Mouse (Mus musculus): Measurements from ENCODE around the gene Fnip2. TPM values are rescaled to one million over a fixed set of nuclear protein-coding genes. Genes with fewer than 3 reads are reported as not detected.

Gene Fnip2
- polyA plus RNA-seq, 1 experiment from 2014 or later = 3.9 TPM

DNA sequence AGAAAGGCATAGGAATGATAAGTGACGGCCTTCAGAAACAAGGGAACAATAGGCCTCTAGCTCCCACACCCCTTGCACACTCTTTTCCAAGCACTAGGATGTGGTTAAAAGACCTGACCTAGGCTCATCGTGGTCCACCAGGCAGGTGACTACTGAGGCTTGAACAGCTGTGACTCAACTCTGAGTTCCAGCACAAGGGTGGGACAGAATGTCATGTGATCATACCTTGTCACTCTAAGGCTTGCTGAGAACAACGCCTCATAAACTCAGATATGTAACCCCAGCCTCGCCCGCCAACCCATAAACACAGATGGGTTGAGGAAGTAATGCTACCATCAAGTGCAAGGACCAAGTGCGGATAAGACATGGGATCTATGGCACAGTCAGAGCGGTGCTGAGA, 79.6 kb downstream of the Fnip2 start:
- 92% methylated on average over 7 of the region's 7 CpGs for WGBS
- H3K9ac ChIP-seq = no peak overlapping the region
- H3K9me3 ChIP-seq = peaks cover 8% of the 10 kb centered on the region; the same call in 1 of the 2 replicates
- no peaks in the 10 kb centered on the region for H3K27me3 ChIP-seq
- no peak overlapping the region for H3K4me3 ChIP-seq
- no peak overlapping the region for H3K4me2 ChIP-seq (replicated peaks)
- ATAC-seq (ENCODE audit: low FRiP score, low read depth) = no peak
- no peak overlapping the region for H3K27ac ChIP-seq
- H3K36me3 ChIP-seq = peaks cover 72% of the 10 kb centered on the region
- H3K4me1 ChIP-seq = no peaks in the 10 kb centered on the region

DNA sequence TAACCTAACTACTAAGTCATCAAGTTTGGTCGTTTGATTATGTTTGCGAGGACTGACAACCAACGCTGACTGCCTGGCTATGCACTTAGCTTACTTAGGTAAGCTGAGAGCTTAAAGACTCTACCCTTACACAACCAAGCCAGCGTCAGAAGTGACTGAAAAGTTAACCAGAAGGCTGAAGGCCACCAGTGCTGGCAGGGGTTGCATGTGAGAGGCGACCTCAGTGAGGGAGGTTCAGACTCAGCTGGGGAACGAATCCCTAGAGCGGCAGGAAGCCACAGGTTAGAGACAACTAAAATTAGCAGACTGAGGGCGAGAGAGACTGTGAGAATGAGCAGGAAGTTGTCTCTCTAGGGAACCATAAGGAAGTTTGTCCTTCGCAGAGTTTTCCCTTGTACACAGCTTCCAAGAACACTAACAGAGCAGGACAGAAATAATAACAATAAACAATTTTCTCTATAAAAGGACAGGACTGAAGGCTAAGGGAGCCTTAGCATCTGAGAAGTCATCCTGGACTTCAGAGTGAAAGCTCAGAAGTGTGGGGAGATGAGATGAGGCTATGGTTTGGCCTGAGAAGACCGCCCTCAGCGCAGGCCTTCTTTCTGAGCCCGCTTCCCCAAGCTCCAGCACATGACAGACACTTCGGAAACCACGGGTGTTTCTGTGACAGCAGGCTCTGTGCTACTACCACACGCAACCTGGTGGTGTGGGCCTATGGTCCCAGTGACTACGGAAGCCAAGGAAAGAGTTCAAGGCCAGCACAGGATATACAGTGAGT, 83.1 kb downstream of the Fnip2 start:
- no peak for ATAC-seq (ENCODE audit: low FRiP score, low read depth)
- Histone ChIP-seq H3K4me1 (no peaks in the 10 kb centered on the region), H3K4me2 (replicated peaks) (no peak overlapping the region), H3K27ac (no peak overlapping the region; the same call in 1 of the 2 replicates), H3K9ac (no peak overlapping the region), H3K27me3 (no peaks in the 10 kb centered on the region), H3K4me3 (no peak overlapping the region), H3K9me3 (peaks cover 8% of the 10 kb centered on the region; the same call in 1 of the 2 replicates), H3K36me3 (peaks cover 73% of the 10 kb centered on the region)
- 76% methylated on average over 16 of the region's 16 CpGs for WGBS

DNA sequence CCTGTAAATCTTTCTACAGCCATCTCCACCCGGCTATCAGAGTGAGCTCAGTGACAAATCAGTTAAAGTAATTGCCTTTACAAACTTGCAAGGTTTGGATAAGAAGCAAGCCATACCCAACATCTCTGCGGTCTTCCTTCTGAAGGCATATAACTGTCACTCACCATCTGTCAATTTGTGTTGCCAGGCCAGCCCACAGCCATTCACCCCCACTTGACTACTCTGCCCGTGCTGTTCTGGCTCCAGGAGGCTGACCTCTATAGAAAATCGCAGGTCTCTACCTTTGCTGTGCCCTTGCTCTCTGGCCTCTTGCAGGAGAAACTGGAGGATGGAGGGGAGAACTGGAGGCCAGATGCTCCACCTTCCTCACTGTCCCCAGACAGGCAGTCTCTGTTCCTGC, 88.7 kb downstream of the Fnip2 start:
- peaks cover 57% of the 10 kb centered on the region for H3K36me3 ChIP-seq
- 69% methylated on average over 4 of the region's 4 CpGs for WGBS

GRCm38 (mm10) chr3:79478400-79478799, 89.2 kb downstream of the Fnip2 start:
- no peaks in the 10 kb centered on the region for H3K27me3 ChIP-seq
- H3K9ac ChIP-seq = no peak overlapping the region
- H3K9me3 ChIP-seq = peaks cover 4% of the 10 kb centered on the region; the same call in 1 of the 2 replicates
- H3K4me1 ChIP-seq = no peaks in the 10 kb centered on the region
- no peak overlapping the region for H3K27ac ChIP-seq
- H3K36me3 ChIP-seq = peaks cover 53% of the 10 kb centered on the region
- no peak overlapping the region for H3K4me2 ChIP-seq (replicated peaks)
- WGBS = 78% methylated on average over 8 of the region's 8 CpGs
- H3K4me3 ChIP-seq = no peak overlapping the region
- ATAC-seq (ENCODE audit: low FRiP score, low read depth) = no peak

More for the DNA sequence above, 88.7 kb downstream of the Fnip2 start:
- no peaks in the 10 kb centered on the region for H3K4me1 ChIP-seq
- no peaks in the 10 kb centered on the region for H3K27me3 ChIP-seq
- H3K9ac ChIP-seq = no peak overlapping the region; the same call in 1 of the 2 replicates
- no peak overlapping the region for H3K4me2 ChIP-seq (replicated peaks)
- H3K9me3 ChIP-seq = peaks cover 8% of the 10 kb centered on the region; the same call in 1 of the 2 replicates
- H3K4me3 ChIP-seq = no peak overlapping the region
- ATAC-seq (ENCODE audit: low FRiP score, low read depth) = no peak
- no peak overlapping the region for H3K27ac ChIP-seq

GRCm38 (mm10) chr3:79475980-79476379, 91.6 kb downstream of the Fnip2 start:
- Histone ChIP-seq H3K4me3 (no peak overlapping the region), H3K4me1 (no peaks in the 10 kb centered on the region), H3K4me2 (replicated peaks) (no peak overlapping the region), H3K9ac (no peak overlapping the region), H3K27ac (no peak overlapping the region), H3K36me3 (peaks cover 45% of the 10 kb centered on the region), H3K27me3 (no peaks in the 10 kb centered on the region), H3K9me3 (no peaks in the 10 kb centered on the region)
- WGBS = 85% methylated on average over 2 of the region's 2 CpGs
- ATAC-seq (ENCODE audit: low FRiP score, low read depth) = no peak

GRCm38 (mm10) chr3:79474911-79475310, 92.7 kb downstream of the Fnip2 start:
- Histone ChIP-seq H3K36me3 (peaks cover 36% of the 10 kb centered on the region), H3K4me2 (replicated peaks) (no peak overlapping the region), H3K27ac (no peak overlapping the region), H3K9me3 (no peaks in the 10 kb centered on the region), H3K4me3 (no peak overlapping the region), H3K4me1 (no peaks in the 10 kb centered on the region), H3K27me3 (no peaks in the 10 kb centered on the region), H3K9ac (no peak overlapping the region)
- WGBS = 78% methylated on average over 4 of the region's 4 CpGs
- no peak for ATAC-seq (ENCODE audit: low FRiP score, low read depth)

DNA sequence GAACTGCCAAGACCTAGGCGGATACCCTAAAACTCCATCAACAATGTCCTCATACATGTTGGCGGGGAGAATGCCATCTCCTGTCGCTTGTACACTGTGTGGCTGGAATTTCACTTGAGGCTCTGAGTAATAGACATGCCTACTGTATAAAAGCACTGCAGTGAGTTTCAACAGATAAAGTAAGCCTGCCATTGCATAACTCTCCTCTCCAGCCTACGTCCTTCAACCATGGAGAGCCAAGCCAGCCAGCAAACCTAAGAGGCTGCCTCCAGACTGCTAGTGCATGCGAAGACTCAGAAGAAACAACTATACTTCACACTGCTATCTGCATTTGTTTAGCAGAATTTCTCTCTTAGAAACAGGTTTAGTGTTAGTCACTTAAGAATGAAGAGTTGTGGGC, 95.2 kb downstream of the Fnip2 start:
- Histone ChIP-seq H3K36me3 (peaks cover 37% of the 10 kb centered on the region), H3K9me3 (no peaks in the 10 kb centered on the region), H3K9ac (no peak overlapping the region), H3K27ac (no peak overlapping the region), H3K4me3 (no peak overlapping the region), H3K27me3 (no peaks in the 10 kb centered on the region), H3K4me2 (replicated peaks) (no peak overlapping the region), H3K4me1 (no peaks in the 10 kb centered on the region)
- no peak for ATAC-seq (ENCODE audit: low FRiP score, low read depth)
- 96% methylated on average over 5 of the region's 5 CpGs for WGBS

- 98% methylated on average over 5 of the region's 5 CpGs for WGBS
- ATAC-seq (ENCODE audit: low FRiP score, low read depth) = no peak
- H3K9ac ChIP-seq = no peak overlapping the region
- H3K4me2 ChIP-seq (replicated peaks) = no peak overlapping the region
- peaks cover 40% of the 10 kb centered on the region for H3K36me3 ChIP-seq
- no peaks in the 10 kb centered on the region for H3K9me3 ChIP-seq
- H3K27ac ChIP-seq = no peak overlapping the region
- H3K4me1 ChIP-seq = no peaks in the 10 kb centered on the region
- no peaks in the 10 kb centered on the region for H3K27me3 ChIP-seq
- H3K4me3 ChIP-seq = no peak overlapping the region
Measured at GRCm38 (mm10) chr3:79469440-79469839, 98.2 kb downstream of the Fnip2 start.

- no peaks in the 10 kb centered on the region for H3K9me3 ChIP-seq
- no peak for ATAC-seq (ENCODE audit: low FRiP score, low read depth)
- H3K27ac ChIP-seq = no peak overlapping the region
- no peak overlapping the region for H3K4me3 ChIP-seq
- no peaks in the 10 kb centered on the region for H3K27me3 ChIP-seq
- H3K4me2 ChIP-seq (replicated peaks) = no peak overlapping the region
- H3K4me1 ChIP-seq = peaks cover 6% of the 10 kb centered on the region; the same call in 1 of the 2 replicates
- H3K36me3 ChIP-seq = peaks cover 40% of the 10 kb centered on the region
- H3K9ac ChIP-seq = no peak overlapping the region
- 92% methylated on average over 14 of the region's 14 CpGs for WGBS
Measured at GRCm38 (mm10) chr3:79458651-79459275, 108.8 kb downstream of the Fnip2 start.

DNA sequence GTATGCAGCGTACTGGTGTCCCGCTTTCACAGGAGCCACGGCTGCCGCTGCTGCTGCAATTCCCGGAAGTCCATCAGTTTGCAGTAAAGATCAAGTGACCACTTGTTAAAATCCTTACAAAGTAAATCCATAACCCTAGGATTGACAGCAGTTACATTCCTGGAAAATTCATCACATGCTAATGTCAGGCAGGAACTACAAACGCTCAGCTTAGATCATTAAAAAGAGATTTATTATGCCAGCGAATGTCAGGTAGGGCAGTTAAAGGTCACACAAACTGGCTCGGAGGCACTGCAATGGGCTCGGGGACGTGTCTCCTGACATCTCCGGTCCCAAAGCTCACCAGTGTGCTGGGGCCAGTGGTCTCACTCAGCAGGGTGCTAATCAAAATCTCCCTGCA, 111.8 kb downstream of the Fnip2 start:
- WGBS = 19% methylated on average over 11 of the region's 11 CpGs
- Histone ChIP-seq H3K4me2 (replicated peaks) (no peak overlapping the region), H3K36me3 (peaks cover 21% of the 10 kb centered on the region), H3K27me3 (no peaks in the 10 kb centered on the region), H3K4me3 (no peak overlapping the region), H3K27ac (no peak overlapping the region), H3K9me3 (no peaks in the 10 kb centered on the region), H3K4me1 (peaks cover 6% of the 10 kb centered on the region; the same call in 1 of the 2 replicates), H3K9ac (no peak overlapping the region)
- ATAC-seq (ENCODE audit: low FRiP score, low read depth) = no peak

DNA sequence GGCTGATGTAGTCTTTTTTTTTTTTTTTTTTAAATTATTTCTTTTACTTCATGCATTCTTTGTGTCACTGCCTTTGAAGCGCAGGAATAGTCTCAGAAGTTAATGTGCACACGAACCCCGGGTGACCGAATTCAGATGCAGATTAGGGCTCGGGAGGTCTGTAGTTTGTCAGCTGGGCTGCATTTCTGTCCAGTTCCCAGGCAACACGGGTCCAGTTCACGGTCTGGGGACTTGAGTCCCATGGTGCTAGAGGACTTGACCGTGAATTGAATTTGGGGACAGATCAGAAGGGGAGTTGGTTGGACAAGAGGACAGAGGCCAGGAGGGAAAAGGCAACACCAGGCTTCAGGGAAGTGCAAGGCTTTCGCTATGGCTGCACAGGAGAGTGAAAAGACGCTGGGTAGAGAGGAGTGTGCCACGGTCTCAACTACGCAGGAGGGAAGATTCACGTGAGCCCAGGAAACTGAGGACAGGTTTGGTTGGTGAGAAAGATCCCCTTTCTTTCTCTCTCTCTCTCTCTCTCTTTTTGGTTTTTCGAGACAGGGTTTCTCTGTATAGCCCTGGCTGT, 114.8 kb downstream of the Fnip2 start:
- Histone ChIP-seq H3K9me3 (no peaks in the 10 kb centered on the region), H3K4me2 (replicated peaks) (no peak overlapping the region), H3K4me1 (peaks cover 14% of the 10 kb centered on the region), H3K9ac (no peak overlapping the region), H3K36me3 (no peaks in the 10 kb centered on the region), H3K27ac (no peak overlapping the region), H3K27me3 (no peaks in the 10 kb centered on the region), H3K4me3 (no peak overlapping the region)
- WGBS = 85% methylated on average over 14 of the region's 14 CpGs
- no peak for ATAC-seq (ENCODE audit: low FRiP score, low read depth)

- no peaks in the 10 kb centered on the region for H3K36me3 ChIP-seq
- no peak overlapping the region for H3K4me2 ChIP-seq (replicated peaks)
- H3K9me3 ChIP-seq = no peaks in the 10 kb centered on the region
- H3K4me1 ChIP-seq = peaks cover 8% of the 10 kb centered on the region; the same call in 1 of the 2 replicates
- no peak overlapping the region for H3K4me3 ChIP-seq
- no peaks in the 10 kb centered on the region for H3K27me3 ChIP-seq
- ATAC-seq (ENCODE audit: low FRiP score, low read depth) = no peak
- no peak overlapping the region for H3K27ac ChIP-seq
- 67% methylated on average over 7 of the region's 7 CpGs for WGBS
- H3K9ac ChIP-seq = no peak overlapping the region
Measured at GRCm38 (mm10) chr3:79449361-79449760, 118.2 kb downstream of the Fnip2 start.
